Mouse (Mus musculus) embryo, embryonic 10.5 days (tissue): ENCODE measurements at regions not wholly inside any gene's neighbourhood (a gene's known extent, or its start where the extent isn't known, plus 50 kb on each side); places are given as distances from the start of the nearest gene placed in this dataset.

Source experiments
- DNase-seq: peaks from one replicate; pipeline ENCODE4 v3.0.0-alpha.2; 2015; ENCODE audit warnings: low spot score

DNA sequence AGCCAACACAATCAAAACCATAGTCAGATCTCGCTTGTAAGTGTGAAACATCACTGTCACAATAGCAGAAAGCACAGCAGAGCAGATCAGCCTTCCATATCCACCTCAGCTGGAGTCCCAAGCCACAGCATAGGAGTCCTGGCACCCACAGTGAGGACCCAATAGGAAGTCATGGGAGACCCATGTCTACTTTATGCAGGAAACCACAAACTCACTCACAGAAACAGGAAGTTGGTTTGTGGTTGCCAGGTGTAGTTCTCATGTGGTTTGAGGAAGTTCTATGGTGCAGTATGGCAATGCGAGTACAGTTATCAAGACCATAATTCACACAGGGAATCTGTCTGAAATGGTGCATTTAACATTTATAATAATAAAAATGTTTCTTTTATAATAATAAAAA is 77.6 kb upstream of the Kctd3 start:
- no peak for DNase-seq

DNA sequence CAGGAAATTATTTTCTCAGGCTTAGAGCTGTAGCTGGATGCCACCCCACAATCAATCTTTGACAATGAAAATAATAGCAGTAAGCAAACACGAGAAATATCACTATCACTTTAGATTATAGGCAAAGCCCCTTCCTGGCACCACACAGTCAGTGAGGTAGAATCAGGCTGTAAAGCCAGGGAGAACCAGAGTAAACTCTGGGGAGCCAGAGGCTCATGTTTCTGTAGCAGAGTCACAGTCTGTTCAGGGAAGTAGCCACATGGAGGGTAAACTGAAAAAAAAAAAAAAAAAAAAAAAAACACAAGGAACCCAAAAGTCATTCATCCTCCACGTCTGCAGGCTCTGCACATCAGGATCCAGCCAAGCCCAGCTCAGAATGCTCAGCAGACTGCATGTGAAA is 73.6 kb upstream of the Kctd3 start:
- no peak for DNase-seq

DNA sequence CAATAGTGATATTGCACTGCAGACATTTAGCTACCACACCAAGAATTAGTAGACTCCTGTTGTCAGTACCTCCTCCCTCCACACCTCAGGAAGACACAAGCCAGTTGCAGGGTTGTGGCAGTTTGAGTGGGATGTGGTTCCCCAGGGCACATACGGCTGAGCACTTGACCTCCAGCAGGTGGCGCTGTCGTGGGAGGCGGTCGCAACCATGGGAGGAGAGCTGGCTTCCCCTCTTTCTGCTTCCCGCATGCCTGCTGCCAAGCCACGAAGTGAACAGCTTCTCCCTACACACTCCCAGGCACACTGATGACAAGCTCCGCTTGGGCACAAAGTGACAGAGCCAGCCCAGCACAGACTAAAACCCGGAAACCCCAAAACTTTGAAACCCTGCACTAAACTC is 73.2 kb upstream of the Kctd3 start:
- peak; percentile 78 for DNase-seq

DNA sequence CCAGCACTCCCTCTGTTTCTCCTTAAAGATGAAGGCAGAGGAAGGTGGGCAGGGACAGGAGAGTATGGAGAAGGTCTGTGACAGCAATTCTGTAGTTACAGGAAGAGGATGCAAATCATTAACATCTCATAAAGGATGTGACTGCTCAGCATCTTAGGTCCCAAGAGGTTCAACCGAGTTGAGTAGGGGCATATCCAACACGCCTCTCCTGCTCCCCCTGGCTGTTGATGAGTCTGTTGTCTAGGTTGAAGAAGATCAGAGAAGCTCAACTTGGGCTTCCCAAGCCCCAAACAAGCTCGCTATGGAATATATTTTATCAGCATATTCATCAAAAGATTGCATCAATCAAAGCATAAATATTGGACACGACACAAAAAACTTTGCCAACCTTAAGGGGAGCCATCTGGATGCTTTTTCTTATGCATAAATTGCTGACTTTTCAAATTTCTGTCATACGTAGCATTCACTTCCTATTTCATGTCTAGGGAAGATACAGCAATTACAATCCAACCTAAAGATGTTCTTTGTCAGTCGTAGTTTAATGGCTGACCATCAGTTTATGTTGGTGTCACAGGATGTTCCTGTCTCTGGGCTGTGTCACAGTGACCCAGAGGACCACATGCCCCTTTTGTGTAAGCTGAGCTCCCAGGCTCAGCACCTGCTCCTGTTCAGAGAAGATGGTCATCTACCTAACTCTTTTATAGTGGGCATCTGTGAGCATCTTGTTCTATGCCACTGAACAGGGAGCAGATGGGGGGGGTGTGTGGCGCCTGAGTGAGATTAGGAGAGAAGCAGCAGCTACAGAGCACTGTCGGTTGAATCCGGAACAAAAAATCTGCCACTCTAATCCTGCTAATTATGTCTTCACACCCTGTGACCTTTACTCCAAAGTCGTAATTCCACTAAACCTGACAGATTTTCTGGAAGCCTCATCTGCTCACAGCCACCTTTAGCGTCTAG is 72.1 kb upstream of the Kctd3 start:
- DNase-seq: no peak

DNA sequence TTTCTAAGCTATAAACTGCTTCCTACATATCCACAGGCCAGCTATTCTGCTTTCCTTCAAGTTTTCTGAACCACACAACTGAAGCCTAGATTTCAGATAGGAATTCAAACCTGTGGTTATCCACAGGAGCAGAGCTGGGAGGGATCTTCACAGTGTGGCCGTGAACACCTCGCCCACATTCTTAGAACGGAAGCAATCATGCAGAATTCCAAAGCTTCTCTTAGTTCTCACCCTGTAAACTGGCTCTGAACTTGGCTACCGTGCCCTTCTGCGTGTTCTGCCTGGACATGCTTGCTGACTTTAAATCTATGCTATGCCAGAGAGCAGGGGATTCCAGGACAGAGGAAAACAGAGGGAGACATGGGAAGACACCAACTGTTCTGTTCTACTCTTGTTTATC is 70.2 kb upstream of the Kctd3 start:
- no peak for DNase-seq

DNA sequence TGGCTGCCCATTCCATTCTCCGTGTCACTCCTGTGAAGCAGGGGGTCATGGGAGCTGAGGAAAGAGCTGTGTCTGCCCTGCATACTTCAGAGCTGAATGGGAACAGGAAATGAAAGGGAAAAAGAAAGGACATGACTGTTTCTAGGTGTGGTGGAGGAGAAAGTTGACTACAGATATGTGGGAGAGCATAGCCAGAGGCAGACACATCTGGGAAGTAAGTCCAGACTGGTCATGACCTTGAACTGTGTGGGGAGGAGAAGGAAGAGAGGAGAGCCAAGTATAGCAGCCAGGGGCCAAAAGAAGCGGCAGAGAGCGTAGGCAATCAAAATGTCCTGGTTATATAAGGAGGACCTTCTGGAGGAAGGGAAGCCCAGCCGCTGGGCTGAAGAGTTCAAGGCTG is 68.6 kb upstream of the Kctd3 start:
- no peak for DNase-seq

DNA sequence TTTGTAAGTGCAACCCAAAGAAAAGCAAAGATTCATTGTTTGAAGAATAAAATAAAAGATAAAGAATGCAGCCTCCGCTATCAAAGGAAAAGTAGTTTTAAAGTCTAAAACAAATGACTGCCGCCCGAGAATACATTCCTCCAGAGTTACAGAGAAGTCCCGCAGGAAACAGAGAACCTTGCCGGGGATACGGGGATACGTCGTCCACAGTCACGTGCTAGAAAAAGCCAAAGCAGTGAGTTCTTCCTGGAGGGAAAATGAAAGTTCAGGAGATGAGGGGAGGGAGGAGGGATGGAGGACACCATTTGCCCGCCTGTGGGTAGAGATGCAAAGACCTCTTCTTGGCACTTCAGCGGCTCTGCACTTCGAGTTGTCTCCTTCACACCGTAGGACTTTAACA is 68.0 kb upstream of the Kctd3 start:
- DNase-seq: no peak

DNA sequence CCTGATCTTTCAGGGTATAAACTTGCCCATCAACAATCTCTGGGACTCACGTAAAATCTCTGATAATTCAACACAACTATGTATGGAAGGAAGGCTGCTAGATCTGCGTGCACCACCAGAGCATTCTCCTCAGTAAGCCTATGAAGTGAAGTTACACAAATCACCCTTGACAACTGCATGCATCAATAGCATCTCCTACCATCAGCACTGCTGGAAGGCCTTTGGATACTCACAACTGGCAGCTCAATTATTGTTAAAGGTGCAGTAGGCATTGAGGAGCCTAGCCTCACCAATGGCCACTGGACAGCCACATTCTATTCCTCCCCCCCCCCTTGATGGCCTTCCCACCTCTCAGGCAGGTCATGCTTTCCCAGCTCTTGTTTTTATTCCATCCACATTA is 64.9 kb upstream of the Kctd3 start:
- no peak for DNase-seq

DNA sequence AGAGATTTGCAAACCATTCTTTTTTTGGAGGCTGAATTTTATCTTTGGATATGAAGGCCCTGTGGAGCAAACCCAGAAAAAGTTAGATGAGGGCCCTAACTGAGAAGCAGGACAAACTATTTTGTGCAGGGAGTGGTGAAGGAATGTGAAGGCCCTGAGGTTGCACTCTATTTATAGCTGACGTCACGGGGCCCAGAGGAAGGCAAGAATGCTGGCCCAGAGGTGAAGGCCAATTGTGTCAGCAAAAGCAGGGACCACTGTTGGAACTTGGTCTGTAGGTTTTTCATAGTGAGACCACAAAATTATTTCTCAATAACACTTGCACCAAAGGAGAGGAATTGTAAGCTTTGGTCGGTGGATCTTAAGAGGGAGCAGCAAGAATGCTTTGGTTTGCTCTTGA is 60.6 kb upstream of the Kctd3 start:
- no peak for DNase-seq

DNA sequence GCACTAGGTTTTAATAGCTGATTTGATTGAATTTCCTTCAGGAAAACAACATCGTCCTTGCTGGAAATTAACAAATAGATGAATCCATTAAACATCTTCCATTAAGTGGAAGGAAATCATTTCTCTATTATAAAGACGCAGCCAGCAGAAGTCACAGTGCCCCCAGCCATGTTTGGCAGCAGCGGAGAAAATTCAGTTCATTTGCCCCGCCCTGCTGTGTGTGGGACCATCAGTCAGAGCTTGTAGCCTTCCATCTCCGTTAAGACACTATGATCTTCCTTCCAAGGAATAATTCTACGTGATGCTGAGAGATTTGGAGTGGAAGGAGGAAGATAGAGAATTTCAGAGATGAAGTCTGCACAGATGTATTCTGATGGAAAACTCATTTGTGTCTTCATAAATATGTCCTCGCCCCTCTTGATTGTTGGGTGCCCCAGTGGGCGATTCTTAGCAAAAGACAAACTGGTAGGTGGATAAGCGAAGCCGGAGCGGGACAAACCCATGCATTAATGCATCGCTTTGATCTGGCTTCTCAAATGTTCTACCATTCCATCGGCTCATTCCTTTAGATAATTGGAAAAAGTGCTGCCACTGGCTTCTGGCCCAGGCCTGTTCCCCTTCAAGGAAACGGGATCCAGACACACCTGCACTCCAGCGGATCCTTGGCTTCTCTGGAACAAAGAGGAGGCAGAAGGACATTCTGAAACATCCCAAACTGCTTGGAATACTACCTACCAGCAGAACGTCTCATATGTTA is 59.7 kb upstream of the Kctd3 start:
- no peak for DNase-seq

DNA sequence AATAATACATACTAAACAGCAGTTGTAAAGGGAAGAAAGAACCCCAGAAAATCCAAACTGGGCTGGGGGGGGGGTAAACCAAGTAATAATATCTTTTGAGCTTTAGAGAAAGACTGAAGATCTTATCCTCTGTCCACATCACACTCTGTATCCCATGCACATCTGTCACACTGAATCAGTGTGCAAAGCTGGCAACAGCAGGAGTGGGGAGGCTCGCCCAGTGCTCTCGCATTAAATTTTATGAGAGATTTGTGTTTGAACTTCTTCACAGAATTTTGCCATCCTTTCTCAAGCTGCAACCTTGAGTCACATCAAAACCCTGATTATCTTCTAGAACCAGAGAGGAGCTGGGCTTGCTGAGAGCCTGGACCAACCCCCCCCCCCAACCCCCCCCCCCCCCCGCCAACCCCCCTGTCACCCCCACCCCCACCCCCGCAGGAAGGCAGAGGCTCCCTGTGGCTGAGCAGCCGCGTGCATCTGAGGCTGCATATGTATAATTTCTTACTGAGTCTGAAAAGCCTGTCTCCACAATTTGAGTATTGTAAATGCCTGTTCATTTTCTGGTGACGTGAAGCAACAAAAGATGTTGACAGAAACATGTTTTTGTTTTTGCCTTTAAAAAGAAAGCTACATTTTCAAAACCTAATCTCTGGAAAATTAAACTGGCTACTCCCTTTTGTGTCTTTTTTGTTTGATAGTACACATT is 59.0 kb upstream of the Kctd3 start:
- no peak for DNase-seq

DNA sequence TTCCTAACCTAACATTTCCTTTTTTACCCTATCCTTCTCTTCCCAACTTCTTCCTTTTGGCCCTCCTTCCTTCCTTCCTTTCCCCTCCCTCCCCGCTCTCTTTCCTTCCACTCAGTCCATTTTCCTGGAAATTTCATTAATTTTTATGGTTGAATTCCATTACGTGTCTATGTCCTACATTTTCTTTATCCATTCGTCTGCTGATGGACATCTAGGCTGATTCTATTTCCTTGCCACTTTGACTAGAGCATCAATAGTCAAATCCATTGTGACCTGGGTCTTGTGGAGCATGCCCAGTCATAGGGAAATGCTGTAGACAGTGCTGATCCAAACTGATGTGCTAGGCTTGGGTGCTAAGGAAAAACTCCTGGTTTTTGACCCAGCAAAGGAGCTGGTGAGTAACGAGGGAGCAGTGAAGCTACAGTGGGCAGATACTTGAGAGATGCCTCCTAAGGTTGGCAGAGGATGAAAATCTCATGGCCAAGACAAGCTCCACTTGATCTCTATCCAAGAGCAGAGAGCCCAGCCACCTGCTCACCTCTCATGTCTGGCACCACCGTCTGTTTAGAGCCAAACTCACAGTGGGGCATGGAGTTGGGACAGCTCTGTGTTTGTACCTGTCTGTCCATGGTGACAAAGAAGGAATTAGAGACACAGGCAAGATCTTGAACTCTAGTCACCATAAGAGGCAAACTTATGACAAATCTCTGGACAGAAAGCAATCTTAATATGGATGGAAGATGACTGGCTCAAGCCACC is 57.7 kb upstream of the Kctd3 start:
- DNase-seq: no peak

DNA sequence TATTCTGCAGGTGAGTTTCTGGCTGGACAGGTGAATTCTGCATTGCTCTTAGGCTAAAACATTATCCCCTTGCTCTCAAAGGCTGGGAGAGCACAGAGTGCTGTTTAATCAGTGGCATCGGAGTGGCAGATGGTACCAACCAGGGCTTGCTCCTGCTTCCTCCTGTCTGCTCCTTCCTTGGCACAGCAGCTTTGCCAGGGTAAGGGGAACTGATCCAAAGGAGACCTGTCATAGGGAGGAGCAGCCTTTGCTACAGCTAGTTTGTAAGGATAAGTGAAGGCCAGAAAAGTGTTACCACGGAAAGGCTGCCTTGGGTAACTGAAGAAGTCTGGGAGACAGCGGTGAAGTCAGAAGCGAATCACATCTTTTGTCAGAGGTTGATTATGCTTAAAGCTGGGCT is 57.0 kb upstream of the Kctd3 start:
- no peak for DNase-seq

DNA sequence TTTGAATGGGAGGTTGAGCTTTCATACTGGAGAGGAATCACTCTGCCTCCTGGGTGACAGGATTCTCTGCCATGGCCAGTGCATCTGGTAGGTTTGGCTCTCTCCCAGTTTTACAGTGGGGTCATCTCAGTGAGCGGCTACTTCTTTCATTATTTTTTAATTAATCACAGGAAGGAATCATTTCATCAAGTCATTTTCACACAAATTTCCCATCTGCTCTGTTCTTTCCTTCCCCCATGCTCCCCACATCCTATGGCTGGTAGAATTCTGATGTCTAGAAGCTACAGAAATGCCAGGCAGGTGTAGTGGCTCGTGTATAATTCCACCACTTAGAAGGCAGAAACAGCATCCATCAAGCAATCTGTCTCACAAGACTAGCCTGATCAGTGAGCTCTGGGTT is 56.1 kb upstream of the Kctd3 start:
- DNase-seq: no peak

DNA sequence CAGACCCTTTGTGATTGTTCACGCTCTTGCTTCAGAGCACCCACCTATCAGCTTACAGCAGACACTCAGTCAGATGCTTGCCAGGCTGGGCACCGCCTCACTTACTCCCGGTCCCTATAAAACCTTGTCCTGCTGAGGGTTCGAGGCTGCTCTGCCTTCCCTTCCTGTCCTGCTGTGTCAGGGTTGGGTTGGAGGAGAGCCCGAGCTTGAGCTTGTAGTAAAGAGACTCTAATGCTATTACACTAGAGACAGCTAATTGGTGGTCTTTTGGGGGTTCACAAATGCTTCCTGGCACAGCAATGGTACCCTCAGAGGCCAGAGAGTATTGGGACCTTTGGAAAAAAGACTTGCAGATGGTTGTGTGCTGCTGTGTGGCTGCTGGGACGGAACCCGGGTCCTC is 55.6 kb upstream of the Kctd3 start:
- DNase-seq: no peak
